Mouse (Mus musculus) lung, postnatal 25 days (tissue): ENCODE measurements around the gene Elane.

Source experiments
- DNase-seq: peaks from one replicate; pipeline ENCODE4 v3.0.0; 2022; ENCODE audit warnings: low spot score

Elane gene

DNA sequence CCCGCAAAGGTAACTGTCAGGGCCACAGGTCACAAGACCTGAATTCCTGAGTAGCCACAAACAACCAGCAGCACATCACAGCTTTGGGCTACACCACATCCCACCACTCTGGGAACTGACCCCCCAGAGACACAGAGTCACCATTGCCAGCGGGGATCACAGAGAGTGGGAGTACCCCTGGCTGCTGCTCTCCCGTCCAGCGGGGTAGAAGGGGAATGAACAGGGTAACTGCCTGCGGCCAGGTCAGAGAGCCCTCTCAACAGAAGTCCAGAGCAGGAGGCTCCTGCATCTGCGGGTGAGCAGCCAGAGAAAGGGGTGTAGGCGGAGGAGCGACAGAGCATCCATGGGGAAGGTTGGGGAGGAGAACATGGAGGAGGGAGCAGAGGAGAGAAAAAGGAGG is 30.0 kb downstream of the Elane start:
- DNase-seq = no peak

DNA sequence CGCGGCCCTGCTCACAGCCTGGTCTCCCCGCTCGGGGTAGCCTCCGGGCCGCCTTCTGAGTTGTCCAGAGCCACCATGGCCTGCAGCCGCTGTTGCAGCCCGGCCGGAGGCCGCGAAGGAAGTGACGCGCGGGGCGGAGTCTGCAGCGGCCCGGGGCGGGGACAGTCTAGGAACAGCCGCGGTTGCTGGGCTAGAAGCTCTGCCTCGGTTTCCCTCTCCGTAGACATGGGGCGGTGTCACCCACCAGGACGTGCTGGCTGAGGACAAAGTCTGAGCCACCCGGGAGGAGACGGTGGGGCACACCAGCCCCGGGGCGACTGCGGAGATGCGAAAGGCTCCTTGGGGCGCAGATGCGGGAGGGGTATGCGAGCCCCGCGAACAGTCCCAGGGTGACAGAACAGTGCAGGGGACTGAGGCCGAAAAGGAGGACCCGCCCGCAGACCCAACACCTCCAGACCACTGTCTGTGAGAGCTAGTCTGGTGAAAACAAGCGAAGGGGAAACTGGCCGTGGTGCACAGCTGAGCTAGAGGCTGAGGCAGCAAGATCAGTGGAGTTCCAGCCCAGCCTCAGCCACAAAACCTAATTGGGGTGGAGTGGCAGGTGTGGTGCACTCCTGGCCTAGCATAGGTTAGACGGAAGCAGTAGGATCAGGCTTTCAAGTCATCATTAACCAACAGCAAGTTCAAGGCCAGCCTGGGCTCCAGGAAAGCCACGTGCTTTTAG is 30.9 kb downstream of the Elane start, which contains the start of gene Kiss1r:
Kiss1r (plus strand) TSS at position 164 of the 724 bp plus-strand sequence.
- peak; percentile 90 for DNase-seq

DNA sequence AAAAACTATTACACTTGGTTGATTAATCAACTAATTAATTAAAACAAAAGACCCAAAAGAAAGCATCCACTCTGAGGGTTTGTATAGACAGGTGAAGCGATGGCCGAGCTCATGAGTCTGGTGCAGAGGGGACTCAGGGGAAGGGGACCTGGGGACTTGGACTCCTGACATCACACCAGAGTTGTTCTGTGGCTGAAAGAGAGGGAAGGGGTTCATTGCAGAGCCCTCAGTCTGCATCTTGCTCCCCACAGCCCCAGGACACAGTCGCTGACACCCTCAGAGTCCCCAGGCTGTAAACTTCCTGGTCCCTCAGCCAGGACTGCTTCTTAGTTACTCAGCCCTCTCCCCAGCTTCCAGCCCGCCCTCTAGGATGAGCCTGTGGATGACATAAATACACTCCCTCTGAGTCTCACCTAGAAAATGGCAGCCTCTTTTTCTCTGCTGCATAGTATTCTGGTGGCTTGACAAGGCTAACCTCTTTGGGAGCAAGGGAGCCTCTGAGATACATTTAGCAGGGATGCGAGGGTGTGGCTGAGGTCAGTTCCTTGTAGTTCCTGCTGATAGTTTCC is 31.6 kb downstream of the Elane start:
- DNase-seq = no peak

DNA sequence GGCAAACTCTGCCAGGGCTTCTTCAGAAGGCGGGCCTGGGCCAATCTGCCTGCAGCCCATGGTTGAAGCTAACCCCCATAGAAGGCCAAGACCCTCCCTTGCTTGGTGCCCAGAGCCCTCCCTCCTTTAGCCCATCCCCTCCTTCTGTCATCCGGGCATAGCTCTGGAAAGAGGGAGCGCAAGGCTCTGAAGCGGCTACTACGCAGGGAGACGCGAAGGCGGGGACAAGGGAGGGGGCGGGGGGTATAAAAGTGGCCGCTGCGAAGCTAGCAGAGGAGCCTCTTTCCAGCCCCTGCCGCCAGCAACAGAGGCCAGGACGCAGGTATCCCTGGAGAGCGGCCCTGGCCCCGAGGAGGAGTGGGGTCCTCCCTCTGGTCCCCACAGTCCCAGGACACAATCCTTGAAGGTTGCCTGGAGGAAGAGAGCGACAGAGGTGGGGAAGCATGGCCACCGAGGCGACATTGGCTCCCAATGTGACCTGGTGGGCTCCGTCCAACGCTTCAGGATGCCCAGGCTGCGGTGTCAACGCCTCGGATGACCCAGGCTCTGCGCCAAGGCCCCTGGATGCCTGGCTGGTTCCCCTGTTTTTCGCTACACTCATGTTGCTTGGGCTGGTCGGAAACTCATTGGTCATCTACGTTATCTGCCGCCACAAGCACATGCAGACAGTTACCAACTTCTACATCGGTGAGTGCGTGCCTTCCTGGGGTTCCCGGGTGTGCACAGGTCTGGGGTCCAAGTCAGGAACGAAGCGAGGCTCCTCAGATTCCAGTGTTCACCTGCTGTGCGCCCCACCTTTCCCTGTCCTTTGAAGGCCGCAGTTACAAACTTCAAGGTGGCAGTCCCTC is 32.4 kb downstream of the Elane start:
- no peak for DNase-seq

DNA sequence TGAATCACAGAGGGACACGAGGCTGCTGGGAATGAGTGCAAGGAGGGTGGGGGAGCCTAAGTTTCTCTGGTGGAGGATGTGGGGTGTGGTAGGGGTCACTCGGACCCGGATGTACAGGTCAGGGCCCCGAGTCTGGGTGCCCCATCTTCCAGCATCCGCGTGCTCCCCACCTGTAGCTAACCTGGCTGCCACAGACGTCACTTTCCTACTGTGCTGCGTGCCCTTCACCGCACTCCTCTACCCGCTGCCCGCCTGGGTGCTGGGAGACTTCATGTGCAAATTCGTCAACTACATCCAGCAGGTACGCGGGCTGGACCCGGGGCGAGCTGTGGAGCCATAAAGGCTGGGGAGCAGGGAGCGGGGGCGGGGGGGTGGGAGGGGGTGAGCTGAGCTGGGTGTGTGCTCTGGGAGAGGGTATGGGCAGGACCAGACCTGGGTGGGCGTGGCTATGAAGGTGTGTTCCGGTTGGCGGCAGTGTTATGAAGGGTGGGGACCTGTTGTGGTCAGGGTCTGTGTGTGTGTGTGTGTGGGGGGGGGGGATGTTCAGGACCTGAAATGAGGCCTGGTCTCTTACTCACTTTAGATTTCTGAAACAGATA is 33.3 kb downstream of the Elane start:
- DNase-seq = no peak

DNA sequence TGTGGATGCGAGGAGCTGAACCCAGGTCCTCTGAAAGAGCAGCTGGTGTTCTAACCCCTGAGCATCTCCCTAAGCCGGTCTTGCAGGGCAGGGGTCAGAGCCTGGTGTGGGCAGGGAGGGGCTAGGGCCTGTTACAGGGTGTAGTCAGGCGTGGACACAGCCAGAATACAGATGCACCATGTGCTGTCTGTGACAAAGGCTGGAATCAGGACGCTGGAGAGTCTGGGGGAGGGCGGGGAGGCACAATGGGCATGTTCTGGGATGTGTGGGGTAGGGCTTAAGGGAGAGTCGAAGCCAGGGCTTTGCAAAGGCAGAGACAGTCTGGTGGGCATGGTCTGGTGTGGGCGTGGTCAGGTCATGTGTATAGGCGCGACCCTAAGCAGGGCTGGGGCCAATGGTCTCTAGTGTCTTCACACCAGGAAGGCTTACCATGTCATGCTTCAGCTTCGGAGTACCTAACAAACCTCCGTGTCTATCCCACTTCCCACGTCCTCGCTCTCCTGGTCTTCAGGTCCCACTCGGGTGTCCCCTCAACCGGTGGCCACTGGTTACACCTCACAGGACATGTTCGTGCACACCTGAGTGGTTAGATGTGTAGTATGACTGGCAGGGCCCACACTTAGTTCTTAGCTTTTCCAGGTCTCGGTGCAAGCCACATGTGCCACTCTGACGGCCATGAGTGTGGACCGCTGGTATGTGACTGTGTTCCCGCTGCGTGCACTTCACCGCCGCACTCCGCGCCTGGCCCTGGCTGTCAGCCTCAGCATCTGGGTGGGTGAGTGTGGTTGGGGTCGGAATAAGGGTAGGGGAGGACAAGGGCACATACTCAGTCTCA is 34.2 kb downstream of the Elane start:
- DNase-seq = no peak

DNA sequence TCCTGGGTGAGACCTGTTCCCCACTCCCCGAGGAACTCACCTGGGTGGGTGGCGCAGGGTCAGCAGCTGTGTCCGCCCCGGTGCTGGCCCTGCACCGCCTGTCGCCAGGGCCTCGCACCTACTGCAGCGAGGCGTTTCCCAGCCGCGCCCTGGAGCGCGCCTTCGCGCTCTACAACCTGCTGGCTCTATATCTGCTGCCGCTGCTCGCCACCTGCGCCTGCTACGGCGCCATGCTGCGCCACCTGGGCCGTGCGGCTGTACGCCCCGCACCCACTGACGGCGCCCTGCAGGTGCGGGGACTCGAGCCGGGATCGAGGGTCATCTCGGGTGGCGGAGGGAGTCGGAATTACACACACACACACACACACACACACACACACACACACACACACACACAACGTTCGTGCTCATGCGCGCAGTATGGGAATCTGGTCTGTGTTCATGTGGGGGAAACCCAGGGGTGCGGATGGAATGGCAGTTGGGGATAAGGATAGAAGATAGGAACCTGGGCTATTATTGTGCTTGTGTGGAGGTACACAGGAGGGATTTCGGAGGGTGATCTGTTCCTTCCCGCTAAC is 35.0 kb downstream of the Elane start, which contains the start of gene R3hdm4:
R3hdm4 (minus strand) TSS at position 251 of the 578 bp plus-strand sequence.
- no peak for DNase-seq

DNA sequence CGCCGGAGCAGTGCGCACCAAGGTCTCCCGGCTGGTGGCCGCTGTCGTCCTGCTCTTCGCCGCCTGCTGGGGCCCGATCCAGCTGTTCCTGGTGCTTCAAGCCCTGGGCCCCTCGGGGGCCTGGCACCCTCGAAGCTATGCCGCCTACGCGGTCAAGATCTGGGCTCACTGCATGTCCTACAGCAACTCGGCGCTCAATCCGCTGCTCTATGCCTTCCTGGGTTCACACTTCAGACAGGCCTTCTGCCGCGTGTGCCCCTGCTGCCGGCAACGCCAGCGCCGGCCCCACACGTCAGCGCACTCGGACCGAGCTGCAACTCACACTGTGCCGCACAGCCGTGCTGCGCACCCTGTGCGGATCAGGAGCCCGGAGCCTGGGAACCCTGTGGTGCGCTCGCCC is 35.5 kb downstream of the Elane start:
- DNase-seq = no peak

DNA sequence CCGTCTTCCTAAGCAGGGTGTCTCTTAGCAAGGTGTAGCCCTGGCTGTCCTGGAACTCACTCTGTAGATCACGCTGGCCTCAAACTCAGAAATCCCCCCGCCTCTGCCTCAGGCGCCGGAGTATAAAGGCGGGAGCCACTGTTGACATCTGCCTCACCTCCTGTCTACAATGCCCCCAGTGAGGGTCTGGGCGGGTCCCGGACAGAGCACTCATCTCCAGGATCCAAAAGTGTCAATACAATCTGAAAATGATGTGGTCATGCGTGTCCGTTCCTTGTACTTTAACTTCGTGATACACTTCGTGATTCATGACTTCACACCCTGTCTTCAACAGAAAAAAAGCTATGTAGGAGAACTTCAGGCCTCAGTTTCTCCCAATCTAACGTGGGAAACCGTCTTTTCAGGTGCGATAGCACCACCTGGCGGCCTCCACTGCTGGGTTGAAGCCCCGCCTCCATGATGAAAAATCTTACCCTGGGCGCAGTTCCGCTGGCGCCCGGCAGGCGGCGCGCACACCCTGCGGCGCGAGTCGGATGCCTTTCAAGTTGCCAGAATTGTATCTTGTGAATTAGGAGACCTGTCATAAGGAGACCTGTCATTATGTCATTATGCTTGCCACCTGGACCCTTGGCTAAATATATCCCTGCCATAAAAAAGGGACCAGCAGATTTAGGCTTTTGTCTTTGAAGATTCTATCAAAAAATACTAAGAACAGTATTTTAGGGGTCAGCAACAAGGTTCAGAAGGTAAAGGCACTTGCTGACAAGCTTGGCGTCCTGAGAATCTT is 39.1 kb downstream of the Elane start:
- DNase-seq = peak; percentile 91

DNA sequence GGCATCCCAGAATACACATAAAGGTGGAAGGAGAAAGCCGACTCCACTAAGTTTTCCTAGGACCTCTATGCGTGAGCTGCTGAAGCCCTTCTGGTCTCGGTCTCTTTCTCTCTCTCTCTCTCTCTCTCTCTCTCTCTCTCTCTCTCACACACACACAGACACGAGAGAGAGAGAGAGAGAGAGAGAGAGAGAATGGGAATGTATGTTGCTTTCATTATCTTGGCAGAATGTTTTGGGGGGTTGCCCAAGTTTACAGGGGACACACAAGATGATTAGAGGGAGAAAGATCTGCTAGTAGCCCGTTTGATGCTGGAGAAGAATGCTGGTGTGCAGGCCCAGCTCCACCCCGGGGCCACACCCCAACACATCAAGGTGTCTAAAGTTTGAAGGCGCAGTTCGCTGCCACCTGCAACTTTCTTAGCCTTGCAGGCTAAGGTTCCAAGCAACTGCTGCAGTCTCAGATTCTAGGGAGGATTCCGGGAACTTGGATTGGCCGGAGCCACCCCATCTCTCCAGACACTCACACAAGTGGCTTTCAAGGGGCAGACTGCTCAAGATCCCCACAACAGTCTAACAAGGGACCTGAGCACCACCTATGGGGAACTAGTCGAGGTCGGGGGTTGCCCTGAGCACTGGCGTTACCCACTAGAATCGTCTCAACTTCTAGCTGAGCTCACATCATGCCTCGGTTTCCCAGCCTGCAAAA is 39.9 kb downstream of the Elane start:
- DNase-seq = no peak

DNA sequence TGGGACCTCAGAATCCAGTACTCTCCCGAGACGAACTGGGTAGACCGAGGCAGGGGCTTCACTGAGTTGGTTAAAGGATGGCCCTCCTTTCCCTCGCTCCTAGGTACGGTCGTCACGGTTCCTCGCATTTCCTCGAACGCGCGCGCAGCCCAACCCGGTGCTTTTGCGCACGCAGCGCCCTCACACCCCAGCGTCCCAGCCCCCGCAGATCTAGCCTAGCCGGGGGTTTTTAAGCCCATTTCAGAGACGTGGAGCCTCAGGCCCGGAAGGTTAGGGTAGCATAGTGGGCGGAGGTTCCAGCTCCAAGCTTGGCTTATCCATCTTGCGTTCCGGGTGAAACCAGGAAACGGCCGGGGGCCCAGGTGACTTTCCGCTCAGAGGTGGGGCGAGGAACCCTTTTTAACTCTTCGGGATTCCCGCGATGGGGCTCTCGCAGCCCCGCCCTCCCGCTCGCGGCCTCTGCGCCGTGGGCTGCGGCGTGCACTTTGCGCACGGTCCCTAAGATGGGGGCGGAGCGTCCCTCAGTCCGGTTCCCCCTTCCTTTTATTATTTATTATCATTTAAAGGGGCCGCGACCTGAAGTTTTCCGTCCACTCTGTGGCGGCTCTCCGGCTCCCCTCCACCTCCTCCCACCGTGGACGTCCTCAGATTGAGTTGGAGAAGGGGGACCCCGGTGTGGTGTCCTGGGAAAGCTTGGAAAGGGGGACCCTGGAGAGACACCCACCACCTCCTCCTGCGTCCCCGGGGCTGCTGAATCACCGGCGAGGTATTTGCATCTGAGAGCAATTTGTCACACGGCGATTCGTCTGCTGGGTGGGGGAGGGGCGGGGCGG is 40.7 kb downstream of the Elane start, which contains the start of gene Arid3a:
Arid3a (plus strand) TSS at position 553 of the 833 bp plus-strand sequence.
- peak; percentile 91 for DNase-seq

DNA sequence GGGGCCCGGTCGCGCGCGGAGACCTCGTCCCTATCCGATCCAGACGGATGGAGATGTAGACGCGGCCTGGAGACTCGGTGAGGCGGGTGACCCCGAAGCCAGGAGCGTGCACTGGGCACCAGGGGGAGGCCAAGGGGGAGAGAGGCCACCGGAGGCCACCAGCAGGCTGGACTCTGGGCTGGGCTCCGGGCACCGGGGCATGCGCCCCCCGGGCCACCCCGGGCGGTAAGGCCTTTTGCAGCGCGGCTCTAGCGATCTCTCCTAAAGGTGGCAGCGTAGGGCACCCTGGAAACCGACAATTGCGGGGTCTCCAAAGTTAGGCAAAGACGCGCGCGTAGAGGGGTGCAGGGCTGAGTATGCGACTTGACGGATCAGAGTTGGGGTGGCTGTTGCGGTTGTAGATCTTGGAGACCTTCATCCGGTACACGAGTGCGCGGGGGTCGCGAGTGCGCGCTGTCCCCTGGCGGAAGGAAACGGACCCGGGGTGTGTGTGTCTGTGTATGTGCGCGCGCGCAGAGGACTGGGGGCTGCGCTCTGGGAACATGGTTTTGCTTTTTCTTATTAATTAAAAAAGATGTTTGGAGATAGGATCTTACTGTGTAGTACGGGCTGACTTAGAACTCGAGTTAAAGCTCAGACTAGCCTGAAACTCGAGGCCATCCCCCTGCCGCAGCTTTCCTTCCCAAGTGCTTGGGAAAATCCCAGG is 41.4 kb downstream of the Elane start:
- DNase-seq = peak; percentile 34

DNA sequence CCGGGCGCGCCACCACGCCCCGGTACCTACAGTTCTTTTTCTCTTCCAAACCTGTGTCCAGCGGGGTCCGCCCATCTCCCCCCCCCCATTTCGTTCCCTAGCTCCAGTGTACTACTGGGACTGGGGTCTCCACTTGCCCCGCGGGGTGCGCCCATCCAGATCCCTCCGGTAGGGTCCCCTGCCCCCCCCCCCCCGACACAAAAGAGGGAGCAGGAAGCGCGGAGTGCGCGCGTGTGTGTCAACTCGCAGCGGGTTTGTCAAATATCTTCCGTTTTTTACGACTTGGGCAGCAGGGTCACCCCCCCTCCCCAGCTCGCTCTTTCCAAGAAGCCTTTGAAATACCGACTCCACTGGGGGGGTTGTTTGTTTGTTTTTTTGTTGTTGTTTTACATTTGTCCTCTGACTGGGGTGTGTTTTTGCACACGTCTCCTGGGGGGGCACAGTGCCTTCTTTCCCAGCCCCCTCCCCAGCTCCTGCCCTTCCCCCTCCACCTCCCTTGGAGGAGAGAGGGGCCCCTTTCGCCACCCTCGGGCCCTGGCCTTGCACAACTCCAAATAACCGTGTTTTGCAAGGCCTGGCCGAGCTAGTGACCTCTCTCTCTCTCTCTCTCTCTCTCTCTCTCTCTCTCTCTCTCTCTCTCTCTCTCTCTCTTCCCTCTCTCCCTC is 42.1 kb downstream of the Elane start:
- peak; percentile 48 for DNase-seq

DNA sequence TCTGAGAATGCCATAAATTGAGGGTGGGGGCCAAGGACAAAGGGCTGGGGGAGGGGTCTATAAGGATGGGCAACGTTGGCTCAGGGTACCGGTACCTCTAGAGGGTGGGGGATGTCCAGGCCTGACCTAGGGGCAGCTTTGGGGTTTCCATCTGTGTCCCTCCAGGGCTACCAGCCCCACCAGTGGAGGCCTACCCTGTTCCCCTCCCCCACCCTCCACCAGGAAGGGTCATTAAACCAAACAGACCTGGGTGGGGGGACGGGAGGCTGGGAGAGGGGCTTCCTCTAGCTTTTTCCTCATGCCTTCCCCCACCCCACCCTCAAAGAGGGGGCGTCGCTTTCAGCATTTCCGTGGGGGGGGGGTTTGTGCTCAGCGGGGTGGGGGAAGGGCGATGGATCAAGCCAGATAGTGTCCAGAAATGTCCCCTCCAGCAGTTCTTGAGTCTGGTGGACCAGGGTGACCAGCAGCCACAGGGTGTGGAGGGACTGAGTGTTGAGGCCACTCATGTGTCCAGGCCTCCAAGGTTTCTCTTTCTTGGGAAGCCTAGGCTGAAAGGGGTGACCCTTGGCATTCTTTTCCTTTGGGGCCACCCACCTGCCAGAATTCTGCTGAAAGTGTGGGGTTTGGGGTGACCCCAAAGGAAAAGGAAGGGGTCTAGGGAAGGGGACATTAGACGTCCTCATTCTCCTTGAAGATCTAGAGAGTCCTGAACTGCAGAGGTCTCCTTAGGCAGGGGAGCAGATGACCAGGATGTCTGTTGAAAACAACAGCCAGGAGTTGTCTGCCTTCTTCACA is 43.1 kb downstream of the Elane start:
- DNase-seq = no peak

DNA sequence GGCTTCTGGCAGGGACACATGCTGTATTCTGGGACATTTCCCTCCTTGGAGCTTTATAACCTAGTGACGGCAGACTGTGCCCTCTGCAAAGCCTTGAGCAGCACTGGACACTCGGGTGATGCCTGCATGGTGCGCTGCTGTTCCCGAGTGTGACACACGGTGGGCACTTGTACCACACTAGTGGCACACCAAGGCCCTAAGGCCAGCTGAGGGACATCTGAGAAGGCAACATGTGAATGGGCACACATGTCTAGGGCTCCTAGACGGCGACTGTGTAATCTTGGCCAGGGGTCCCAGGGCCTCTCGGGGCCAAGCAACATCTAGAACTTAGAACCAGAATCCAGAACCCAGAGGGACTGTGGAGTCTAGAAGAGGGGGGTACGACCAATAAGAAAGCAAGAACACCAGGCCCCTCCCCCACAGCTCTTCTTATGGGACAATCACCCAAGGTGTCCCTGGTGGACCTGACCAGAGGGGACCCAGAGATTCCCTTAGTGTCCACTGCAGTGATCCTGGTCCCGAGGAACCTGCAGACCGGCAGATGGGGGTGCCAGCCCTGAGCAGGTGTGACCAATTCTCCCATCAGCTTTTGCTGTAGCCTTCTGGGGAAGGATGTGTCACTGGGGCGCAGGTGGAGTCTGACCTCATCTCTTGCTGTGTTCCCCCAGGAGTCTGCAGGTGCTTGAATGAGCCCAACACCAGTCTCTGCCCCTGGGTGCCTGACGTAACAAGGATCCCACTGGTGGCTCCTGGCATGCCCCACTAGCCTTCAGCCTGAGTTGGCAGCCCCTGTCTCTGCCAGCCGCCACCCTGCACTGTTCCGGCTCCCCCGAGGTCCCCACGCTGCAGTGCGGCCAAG is 44.1 kb downstream of the Elane start:
- no peak for DNase-seq

DNA sequence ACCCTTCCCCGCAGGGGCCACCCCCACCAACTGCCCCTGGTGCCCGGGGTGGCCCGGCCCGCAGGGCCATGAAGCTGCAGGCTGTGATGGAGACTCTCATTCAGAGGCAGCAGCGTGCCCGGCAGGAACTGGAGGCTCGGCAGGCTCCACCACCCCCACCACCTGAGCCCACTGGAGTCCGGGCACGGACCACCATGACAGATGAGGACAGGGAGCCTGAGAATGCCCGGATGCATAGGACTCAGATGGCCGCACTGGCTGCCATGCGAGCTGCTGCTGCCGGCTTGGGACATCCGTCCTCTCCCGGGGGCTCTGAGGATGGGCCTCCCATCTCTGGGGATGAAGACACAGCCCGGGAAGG is 44.8 kb downstream of the Elane start:
- no peak for DNase-seq
